Mouse (Mus musculus): ENCODE data around the gene Ank2. TPM values are rescaled to one million over a fixed set of nuclear protein-coding genes. Genes with fewer than 3 reads are reported as not detected.

Ank2 gene
- polyA plus RNA-seq, 1 experiment from 2014 or later: 118 TPM

DNA sequence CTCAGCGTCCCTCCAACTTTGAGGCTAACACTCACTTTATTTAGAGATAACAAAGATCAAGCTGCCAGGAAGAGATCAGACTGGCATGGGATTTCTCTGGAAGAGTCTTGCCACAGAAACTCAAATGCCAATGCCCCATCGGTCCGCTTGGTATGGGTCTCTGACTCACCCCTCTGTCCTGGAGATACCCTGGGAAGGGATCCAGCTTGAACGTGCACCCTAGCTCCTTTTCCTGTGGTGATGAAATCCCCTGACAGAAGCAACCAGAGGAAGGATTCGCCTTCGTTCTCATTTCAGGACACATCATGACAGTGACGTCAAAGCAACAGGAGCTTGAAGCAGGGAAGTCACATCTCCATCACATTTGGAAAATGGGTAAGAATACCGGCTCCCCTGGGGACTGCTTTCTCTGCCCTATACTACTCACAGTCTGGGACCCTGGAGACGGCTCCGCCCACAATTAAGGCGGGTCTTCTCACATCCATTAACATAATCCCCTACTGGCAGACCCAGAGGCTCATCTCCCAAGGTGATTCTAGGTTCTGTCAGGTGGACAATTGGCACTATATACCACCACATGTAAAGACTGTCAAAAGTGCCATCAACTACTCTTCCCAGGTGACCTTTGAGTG is 296.6 kb downstream of the Ank2 start:
- Histone ChIP-seq H3K27me3 (ENCODE audit: control insufficient read depth, insufficient read depth, low read length) (no peaks in the 10 kb centered on the region), H3K9me3 (ENCODE audit: control insufficient read depth, low read length) (no peaks in the 10 kb centered on the region), H3K36me3 (ENCODE audit: control insufficient read depth, insufficient read depth, low read length) (no peaks in the 10 kb centered on the region), H3K4me1 (replicated peaks; ENCODE audit: control insufficient read depth, insufficient read depth, low read length) (no peaks in the 10 kb centered on the region), H3K27ac (ENCODE audit: low read depth, low read length) (no peak overlapping the region), H3K4me2 (replicated peaks; ENCODE audit: low read depth, low read length) (no peak overlapping the region), H3K9ac (ENCODE audit: low read depth, low read length) (no peak overlapping the region), H3K4me3 (ENCODE audit: low read depth, low read length) (no peak overlapping the region)
- DNase-seq (ENCODE audit: low spot score) (no peak), ATAC-seq (ENCODE audit: low FRiP score) (peak; percentile 39)
- 41% methylated on average over 11 of the region's 11 CpGs for WGBS

GRCm38 (mm10) chr3:127200789-127201188 is 298.4 kb downstream of the Ank2 start:
- Histone ChIP-seq H3K4me3 (ENCODE audit: low read depth, low read length) (no peak overlapping the region), H3K4me1 (replicated peaks; ENCODE audit: control insufficient read depth, insufficient read depth, low read length) (no peaks in the 10 kb centered on the region), H3K27ac (ENCODE audit: low read depth, low read length) (no peak overlapping the region), H3K4me2 (replicated peaks; ENCODE audit: low read depth, low read length) (no peak overlapping the region), H3K27me3 (ENCODE audit: control insufficient read depth, insufficient read depth, low read length) (no peaks in the 10 kb centered on the region), H3K9ac (ENCODE audit: low read depth, low read length) (no peak overlapping the region), H3K9me3 (ENCODE audit: control insufficient read depth, low read length) (no peaks in the 10 kb centered on the region), H3K36me3 (ENCODE audit: control insufficient read depth, insufficient read depth, low read length) (no peaks in the 10 kb centered on the region)
- DNase-seq (ENCODE audit: low spot score) (no peak), ATAC-seq (ENCODE audit: low FRiP score) (no peak)
- WGBS: 81% methylated on average over 3 of the region's 3 CpGs

DNA sequence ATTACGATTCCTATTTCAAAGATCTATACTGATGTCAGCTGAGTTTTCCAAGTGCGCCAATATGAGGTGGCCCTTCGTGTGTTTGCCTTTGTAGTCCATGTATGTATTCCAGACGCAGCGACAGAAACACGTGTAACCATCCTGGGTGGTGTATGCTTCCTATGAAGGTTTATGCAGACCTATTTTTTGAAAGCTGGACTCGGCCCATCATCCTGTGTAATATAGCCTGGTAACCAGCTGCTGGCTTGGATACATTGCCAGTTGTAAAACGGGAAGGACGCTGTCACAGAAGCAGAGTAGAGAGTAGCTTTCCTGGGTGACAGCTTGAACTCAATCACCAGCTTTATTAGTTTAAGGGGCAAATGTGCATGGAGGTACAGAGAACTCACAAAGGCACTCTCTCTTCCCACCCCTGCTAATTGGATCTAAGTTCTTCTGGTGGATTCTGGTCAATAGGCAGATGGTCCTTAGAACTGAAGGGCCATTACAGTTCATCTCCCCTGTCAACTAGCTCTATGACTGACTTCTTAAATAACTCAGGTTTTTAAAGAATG is 300.0 kb downstream of the Ank2 start:
- 94% methylated on average over 9 of the region's 9 CpGs for WGBS
- no peak for ATAC-seq (ENCODE audit: low FRiP score)
- no peaks in the 10 kb centered on the region for H3K27me3 ChIP-seq (ENCODE audit: control insufficient read depth, insufficient read depth, low read length)

DNA sequence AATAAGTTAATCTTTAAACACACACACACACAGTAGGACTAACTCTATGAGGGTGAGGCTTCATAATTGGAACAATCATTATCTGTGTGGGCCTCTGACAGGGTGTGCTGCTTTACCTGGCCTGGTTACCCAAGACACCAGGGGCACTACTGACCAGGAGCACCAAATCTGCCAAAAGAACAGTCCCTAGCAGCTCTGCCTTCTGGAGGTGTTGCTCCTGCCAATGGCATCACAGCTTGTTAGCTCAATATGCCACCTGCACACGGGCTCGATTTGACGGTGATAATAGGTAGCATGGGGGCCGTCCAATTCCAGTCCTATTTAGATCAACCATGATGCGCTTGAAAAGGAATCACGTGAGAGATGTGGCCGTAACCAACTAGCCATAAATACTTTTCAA is 300.5 kb downstream of the Ank2 start:
- Histone ChIP-seq H3K27ac (ENCODE audit: low read depth, low read length) (no peak overlapping the region), H3K9ac (ENCODE audit: low read depth, low read length) (no peak overlapping the region), H3K9me3 (ENCODE audit: control insufficient read depth, low read length) (no peaks in the 10 kb centered on the region), H3K4me2 (replicated peaks; ENCODE audit: low read depth, low read length) (no peak overlapping the region), H3K4me3 (ENCODE audit: low read depth, low read length) (no peak overlapping the region), H3K36me3 (ENCODE audit: control insufficient read depth, insufficient read depth, low read length) (no peaks in the 10 kb centered on the region), H3K27me3 (ENCODE audit: control insufficient read depth, insufficient read depth, low read length) (no peaks in the 10 kb centered on the region), H3K4me1 (replicated peaks; ENCODE audit: control insufficient read depth, insufficient read depth, low read length) (no peaks in the 10 kb centered on the region)
- WGBS: 95% methylated on average over 7 of the region's 7 CpGs
- DNase-seq (ENCODE audit: low spot score) (no peak), ATAC-seq (ENCODE audit: low FRiP score) (no peak)

More for the DNA sequence above, 300.0 kb downstream of the Ank2 start:
- H3K27ac ChIP-seq (ENCODE audit: low read depth, low read length): no peak overlapping the region
- H3K4me1 ChIP-seq (replicated peaks; ENCODE audit: control insufficient read depth, insufficient read depth, low read length): no peaks in the 10 kb centered on the region
- H3K4me3 ChIP-seq (ENCODE audit: low read depth, low read length): no peak overlapping the region
- H3K9ac ChIP-seq (ENCODE audit: low read depth, low read length): no peak overlapping the region
- no peaks in the 10 kb centered on the region for H3K36me3 ChIP-seq (ENCODE audit: control insufficient read depth, insufficient read depth, low read length)
- no peak for DNase-seq (ENCODE audit: low spot score)
- no peak overlapping the region for H3K4me2 ChIP-seq (replicated peaks; ENCODE audit: low read depth, low read length)
- H3K9me3 ChIP-seq (ENCODE audit: control insufficient read depth, low read length): no peaks in the 10 kb centered on the region

DNA sequence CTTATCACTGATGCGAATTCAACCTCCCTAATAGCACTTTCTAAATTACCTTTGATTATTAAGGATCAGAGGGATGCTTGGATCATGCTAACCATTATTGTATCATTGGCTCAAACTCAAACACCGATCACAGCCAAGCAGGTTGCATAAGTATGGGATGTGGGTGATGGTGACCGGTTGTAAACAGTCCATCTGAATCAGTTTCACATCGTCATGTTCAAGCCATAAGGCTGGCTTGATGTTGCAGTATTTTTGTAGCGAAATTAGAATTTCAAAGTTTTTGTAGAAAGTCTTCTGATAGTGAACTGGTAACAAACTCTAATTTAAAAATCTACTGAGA is 310.4 kb downstream of the Ank2 start:
- H3K4me1 ChIP-seq (replicated peaks; ENCODE audit: control insufficient read depth, insufficient read depth, low read length): no peaks in the 10 kb centered on the region; the same call in 1 of the 2 replicates
- ATAC-seq (ENCODE audit: low FRiP score) (no peak), DNase-seq (ENCODE audit: low spot score) (no peak)
- no peaks in the 10 kb centered on the region for H3K36me3 ChIP-seq (ENCODE audit: control insufficient read depth, insufficient read depth, low read length)
- H3K27me3 ChIP-seq (ENCODE audit: control insufficient read depth, insufficient read depth, low read length): no peaks in the 10 kb centered on the region
- H3K9me3 ChIP-seq (ENCODE audit: control insufficient read depth, low read length): no peaks in the 10 kb centered on the region
- no peak overlapping the region for H3K4me2 ChIP-seq (replicated peaks; ENCODE audit: low read depth, low read length)
- H3K9ac ChIP-seq (ENCODE audit: low read depth, low read length): no peak overlapping the region
- H3K27ac ChIP-seq (ENCODE audit: low read depth, low read length): no peak overlapping the region
- H3K4me3 ChIP-seq (ENCODE audit: low read depth, low read length): no peak overlapping the region
- WGBS: 94% methylated on average over 5 of the region's 5 CpGs

- no peaks in the 10 kb centered on the region for H3K27me3 ChIP-seq (ENCODE audit: control insufficient read depth, insufficient read depth, low read length)
- no peak for DNase-seq (ENCODE audit: low spot score)
- 93% methylated on average over 5 of the region's 5 CpGs for WGBS
Measured at GRCm38 (mm10) chr3:127188086-127188788, 310.9 kb downstream of the Ank2 start.

GRCm38 (mm10) chr3:127187081-127187480 is 312.1 kb downstream of the Ank2 start:
- H3K9me3 ChIP-seq (ENCODE audit: control insufficient read depth, low read length): no peaks in the 10 kb centered on the region
- H3K4me3 ChIP-seq (ENCODE audit: low read depth, low read length): no peak overlapping the region
- H3K27me3 ChIP-seq (ENCODE audit: control insufficient read depth, insufficient read depth, low read length): no peaks in the 10 kb centered on the region
- no peak overlapping the region for H3K4me2 ChIP-seq (replicated peaks; ENCODE audit: low read depth, low read length)
- WGBS: 91% methylated on average over 2 of the region's 2 CpGs
- no peaks in the 10 kb centered on the region; the same call in 1 of the 2 replicates for H3K4me1 ChIP-seq (replicated peaks; ENCODE audit: control insufficient read depth, insufficient read depth, low read length)
- H3K27ac ChIP-seq (ENCODE audit: low read depth, low read length): no peak overlapping the region
- ATAC-seq (ENCODE audit: low FRiP score) (no peak), DNase-seq (ENCODE audit: low spot score) (no peak)
- H3K9ac ChIP-seq (ENCODE audit: low read depth, low read length): no peak overlapping the region
- H3K36me3 ChIP-seq (ENCODE audit: control insufficient read depth, insufficient read depth, low read length): no peaks in the 10 kb centered on the region

More at GRCm38 (mm10) chr3:127188086-127188788, 310.9 kb downstream of the Ank2 start:
- H3K4me2 ChIP-seq (replicated peaks; ENCODE audit: low read depth, low read length): no peak overlapping the region
- H3K9me3 ChIP-seq (ENCODE audit: control insufficient read depth, low read length): no peaks in the 10 kb centered on the region
- H3K4me3 ChIP-seq (ENCODE audit: low read depth, low read length): no peak overlapping the region
- no peak for ATAC-seq (ENCODE audit: low FRiP score)
- no peak overlapping the region for H3K27ac ChIP-seq (ENCODE audit: low read depth, low read length)
- no peaks in the 10 kb centered on the region for H3K36me3 ChIP-seq (ENCODE audit: control insufficient read depth, insufficient read depth, low read length)
- H3K9ac ChIP-seq (ENCODE audit: low read depth, low read length): no peak overlapping the region
- H3K4me1 ChIP-seq (replicated peaks; ENCODE audit: control insufficient read depth, insufficient read depth, low read length): no peaks in the 10 kb centered on the region; the same call in 1 of the 2 replicates

DNA sequence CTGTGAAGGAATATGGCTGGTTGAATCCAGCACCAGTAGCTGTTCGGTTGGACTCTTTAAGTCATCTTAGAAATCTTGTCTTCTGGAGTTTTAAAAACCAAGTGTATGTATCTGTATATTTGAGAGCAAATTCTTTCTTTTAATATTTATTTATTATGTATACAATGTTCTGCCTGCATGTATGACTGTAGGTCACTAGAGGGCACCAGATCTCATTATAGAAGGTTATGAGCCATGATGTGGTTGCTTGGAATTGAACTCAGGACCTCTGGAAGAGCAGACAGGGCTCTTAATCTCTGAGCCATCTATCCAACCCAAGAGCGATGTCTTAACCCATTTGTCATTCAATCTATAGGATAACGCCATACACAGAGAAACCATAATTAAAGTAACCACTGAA is 312.9 kb downstream of the Ank2 start:
- Histone ChIP-seq H3K4me2 (replicated peaks; ENCODE audit: low read depth, low read length) (no peak overlapping the region), H3K4me1 (replicated peaks; ENCODE audit: control insufficient read depth, insufficient read depth, low read length) (no peaks in the 10 kb centered on the region), H3K27ac (ENCODE audit: low read depth, low read length) (no peak overlapping the region), H3K9ac (ENCODE audit: low read depth, low read length) (no peak overlapping the region), H3K4me3 (ENCODE audit: low read depth, low read length) (no peak overlapping the region), H3K27me3 (ENCODE audit: control insufficient read depth, insufficient read depth, low read length) (no peaks in the 10 kb centered on the region), H3K9me3 (ENCODE audit: control insufficient read depth, low read length) (no peaks in the 10 kb centered on the region), H3K36me3 (ENCODE audit: control insufficient read depth, insufficient read depth, low read length) (no peaks in the 10 kb centered on the region)
- DNase-seq (ENCODE audit: low spot score) (no peak), ATAC-seq (ENCODE audit: low FRiP score) (no peak)
- 95% methylated on average over 3 of the region's 3 CpGs for WGBS

Measured in hindbrain, embryonic 11.5 days (tissue).